Mouse (Mus musculus) hindbrain, embryonic 15.5 days (tissue): ENCODE data around the gene Lst1. TPM values are rescaled to one million over a fixed set of nuclear protein-coding genes. Genes with fewer than 3 reads are reported as not detected.

Experiments
- ATAC-seq: fragments of 200-750 bp; cut with Nextera tagmentation; 2 replicates; pipeline ENCODE4 v1.8.0; 2017; ENCODE audit warnings: low read depth, moderate number of reproducible peaks, moderate TSS enrichment; ENCODE audit not compliant: low FRiP score
- H3K27ac ChIP-seq: fragments of 300-500 bp; sonication (generic); replicated peaks from 2 replicates; pipeline ENCODE4 v1.5.1; 2015; ENCODE audit warnings: mild to moderate bottlenecking, inconsistent platforms
- H3K27me3 ChIP-seq: fragments of 300-500 bp; sonication (generic); 2 replicates; pipeline ENCODE4 v1.6.1; 2015; ENCODE audit warnings: control low read depth, inconsistent platforms
- H3K36me3 ChIP-seq: fragments of 300-500 bp; sonication (generic); 2 replicates; pipeline ENCODE4 v1.6.1; 2015; ENCODE audit warnings: control low read depth, inconsistent platforms
- H3K4me1 ChIP-seq: fragments of 300-500 bp; sonication (generic); replicated peaks from 2 replicates; pipeline ENCODE4 v1.6.1; 2015; ENCODE audit warnings: control low read depth, inconsistent platforms
- H3K4me2 ChIP-seq: fragments of 300-500 bp; sonication (generic); 2 replicates; pipeline ENCODE4 v1.6.1; 2015; ENCODE audit warnings: moderate library complexity, mild to moderate bottlenecking, inconsistent platforms
- H3K4me3 ChIP-seq: fragments of 300-500 bp; sonication (generic); 2 replicates; pipeline ENCODE4 v1.5.1; 2015; ENCODE audit warnings: mild to moderate bottlenecking, inconsistent platforms
- H3K9ac ChIP-seq: fragments of 300-500 bp; sonication (generic); 2 replicates; pipeline ENCODE4 v1.6.1; 2015; ENCODE audit warnings: inconsistent platforms
- H3K9me3 ChIP-seq: fragments of 300-500 bp; sonication (generic); 2 replicates; pipeline ENCODE4 v1.6.1; 2016; ENCODE audit warnings: control low read depth, inconsistent platforms
- WGBS: fragments of 180-500 bp; shearing (Covaris S2); methylation state at CpG from one replicate; pipeline ENCODE4 v1.1.7; 2015; 5-methylcytosine and 5-hydroxymethylcytosine counted together
- polyA plus RNA-seq: library from polyadenylated mRNA; unstranded; fragments of >200 nt; fragmentation: Nextera tagmentation; extraction: Ambion mirVana; gene quantifications from 2 replicates; pipeline ENCODE4 v1.2.1, GENCODE M21; 2015

Lst1 gene
- polyA plus RNA-seq, 1 experiment from 2014 or later: 5.6 TPM

- H3K27me3 ChIP-seq: no peaks in the 10 kb centered on the region
- no peak for ATAC-seq
- 77% methylated on average over 6 of the region's 6 CpGs for WGBS
- H3K4me3 ChIP-seq: no peak overlapping the region
- no peaks in the 10 kb centered on the region for H3K4me1 ChIP-seq
- H3K36me3 ChIP-seq: no peaks in the 10 kb centered on the region
- no peak overlapping the region for H3K27ac ChIP-seq
- no peaks in the 10 kb centered on the region for H3K9me3 ChIP-seq
- no peak overlapping the region for H3K4me2 ChIP-seq
- no peak overlapping the region for H3K9ac ChIP-seq
These were observed 12.9 kb downstream of the Lst1 start for GRCm38 (mm10) chr17:35175382-35175781.

DNA sequence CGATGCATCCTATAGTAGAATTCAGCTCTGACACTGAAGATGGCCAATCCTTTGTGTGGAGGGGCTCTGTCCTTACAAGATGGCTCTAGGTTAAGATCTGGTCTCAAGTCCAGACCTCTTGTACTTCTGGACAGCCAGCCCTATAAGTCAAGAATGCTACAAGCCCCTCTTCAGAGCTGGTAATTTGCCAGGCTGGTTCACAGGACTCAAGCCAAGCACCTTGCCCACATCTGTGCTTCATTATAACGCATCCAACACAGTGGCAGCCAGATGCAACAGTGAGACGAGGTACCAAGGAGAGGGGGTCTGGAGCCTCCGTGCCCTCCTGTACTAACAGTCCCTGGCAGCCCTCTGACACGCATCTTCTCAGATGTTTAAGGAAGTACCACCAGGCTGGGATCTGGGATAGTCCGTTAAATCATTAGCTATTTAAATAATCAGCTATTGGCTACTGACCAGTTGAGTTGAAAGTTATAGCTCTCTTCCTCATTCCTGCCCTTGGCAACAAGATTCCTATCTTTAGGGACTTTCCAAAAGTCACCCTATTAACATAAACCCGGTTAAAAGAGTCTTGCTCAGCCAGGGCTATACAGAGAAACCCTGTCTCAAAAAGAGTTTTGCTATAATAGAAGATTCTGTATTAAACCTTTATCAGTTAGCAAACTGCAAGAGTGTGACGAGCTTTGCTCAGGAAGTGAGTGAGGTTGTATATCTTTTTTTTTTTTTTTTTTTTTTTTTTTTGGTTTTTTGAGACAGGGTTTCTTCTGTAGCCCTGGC, 13.8 kb downstream of the Lst1 start:
- no peaks in the 10 kb centered on the region for H3K27me3 ChIP-seq
- no peak for ATAC-seq
- no peak overlapping the region for H3K9ac ChIP-seq
- no peak overlapping the region for H3K4me2 ChIP-seq
- WGBS: 77% methylated on average over 8 of the region's 8 CpGs
- H3K9me3 ChIP-seq: no peaks in the 10 kb centered on the region
- H3K36me3 ChIP-seq: no peaks in the 10 kb centered on the region
- H3K4me1 ChIP-seq: no peaks in the 10 kb centered on the region
- no peak overlapping the region for H3K27ac ChIP-seq
- no peak overlapping the region for H3K4me3 ChIP-seq

GRCm38 (mm10) chr17:35173329-35173728, 14.9 kb downstream of the Lst1 start:
- no peak overlapping the region for H3K9ac ChIP-seq
- H3K4me3 ChIP-seq: no peak overlapping the region
- no peaks in the 10 kb centered on the region for H3K27me3 ChIP-seq
- H3K4me2 ChIP-seq: no peak overlapping the region
- no peaks in the 10 kb centered on the region for H3K36me3 ChIP-seq
- H3K4me1 ChIP-seq: no peaks in the 10 kb centered on the region
- WGBS: 72% methylated on average over 3 of the region's 3 CpGs
- ATAC-seq: no peak
- 0 out of 2 replicates have a peak overlapping the region, but pooled peaks have one; percentile 11 for H3K27ac ChIP-seq
- H3K9me3 ChIP-seq: no peaks in the 10 kb centered on the region

DNA sequence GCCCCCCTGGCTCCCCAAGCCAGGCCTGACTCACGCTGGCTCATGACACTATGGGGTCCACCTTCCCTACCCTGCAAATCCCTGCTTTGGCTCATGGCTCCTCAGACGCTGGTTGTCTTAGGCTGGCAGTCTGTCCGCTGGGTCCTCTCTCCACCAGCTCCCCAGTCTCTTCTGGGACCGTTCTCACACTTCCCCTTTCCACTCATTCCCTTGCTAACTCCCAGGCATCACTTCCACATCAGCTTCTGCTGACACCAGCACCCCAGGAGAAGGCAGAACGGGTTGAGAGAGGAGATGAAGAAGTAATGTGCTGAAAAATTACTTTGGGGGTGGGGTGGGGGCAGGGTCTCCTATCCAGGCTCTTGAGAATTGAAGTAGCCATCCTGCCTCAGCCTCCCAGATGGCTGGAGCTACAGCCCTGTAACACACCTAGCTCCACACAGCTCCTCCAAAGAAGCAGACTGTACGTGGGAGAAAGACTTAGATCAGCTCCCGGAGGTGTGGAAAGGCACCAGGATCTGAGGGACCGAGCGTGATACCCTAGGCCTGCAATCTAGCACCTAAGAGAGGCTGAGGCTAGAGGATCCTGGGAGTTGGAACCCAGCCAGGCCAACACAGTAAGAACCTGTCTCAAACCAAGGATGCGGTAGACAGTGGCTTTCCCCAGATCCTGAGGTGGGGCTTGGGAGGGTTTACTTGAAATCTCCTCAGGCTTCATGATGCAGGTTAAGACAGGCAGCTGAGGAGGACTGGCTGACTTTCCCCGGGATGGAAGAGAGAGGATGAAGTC, 15.6 kb downstream of the Lst1 start:
- H3K9ac ChIP-seq: no peak overlapping the region
- no peaks in the 10 kb centered on the region for H3K9me3 ChIP-seq
- 0 out of 2 replicates have a peak overlapping the region, but pooled peaks have one; percentile 11 for H3K27ac ChIP-seq
- H3K4me3 ChIP-seq: no peak overlapping the region
- H3K27me3 ChIP-seq: no peaks in the 10 kb centered on the region
- H3K4me2 ChIP-seq: no peak overlapping the region
- H3K4me1 ChIP-seq: no peaks in the 10 kb centered on the region
- no peaks in the 10 kb centered on the region for H3K36me3 ChIP-seq
- 79% methylated on average over 11 of the region's 11 CpGs for WGBS
- no peak for ATAC-seq

- H3K9me3 ChIP-seq: no peaks in the 10 kb centered on the region
- no peak overlapping the region for H3K4me2 ChIP-seq
- ATAC-seq: no peak
- H3K4me1 ChIP-seq: peaks cover 15% of the 10 kb centered on the region
- WGBS: 26% methylated on average over 4 of the region's 4 CpGs
- no peak overlapping the region for H3K9ac ChIP-seq
- no peaks in the 10 kb centered on the region for H3K36me3 ChIP-seq
- no peak overlapping the region for H3K27ac ChIP-seq
- H3K4me3 ChIP-seq: no peak overlapping the region
- no peaks in the 10 kb centered on the region for H3K27me3 ChIP-seq
These were observed 19.6 kb downstream of the Lst1 start for GRCm38 (mm10) chr17:35168541-35169207.

DNA sequence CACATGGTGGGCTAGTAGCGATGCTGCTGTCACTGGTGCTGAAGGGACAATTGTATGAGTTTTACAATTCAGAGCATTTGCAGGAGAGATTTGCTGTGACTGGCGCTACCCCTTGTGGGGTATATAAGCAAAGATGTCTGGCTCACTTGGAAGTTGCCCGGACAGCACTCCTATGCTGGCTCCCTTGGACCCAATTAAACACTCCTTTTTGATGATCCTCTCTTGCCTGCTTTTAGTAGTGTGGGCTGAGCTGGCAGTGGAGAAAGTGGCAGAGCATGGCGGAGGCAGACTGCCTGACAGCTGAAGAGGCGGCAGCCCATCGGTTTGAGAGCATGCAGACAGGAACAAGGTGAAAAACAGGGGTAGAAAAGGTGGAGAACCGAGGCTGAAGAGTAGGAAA, 20.4 kb downstream of the Lst1 start:
- 87% methylated on average over 7 of the region's 7 CpGs for WGBS
- H3K27ac ChIP-seq: no peak overlapping the region
- no peak for ATAC-seq

DNA sequence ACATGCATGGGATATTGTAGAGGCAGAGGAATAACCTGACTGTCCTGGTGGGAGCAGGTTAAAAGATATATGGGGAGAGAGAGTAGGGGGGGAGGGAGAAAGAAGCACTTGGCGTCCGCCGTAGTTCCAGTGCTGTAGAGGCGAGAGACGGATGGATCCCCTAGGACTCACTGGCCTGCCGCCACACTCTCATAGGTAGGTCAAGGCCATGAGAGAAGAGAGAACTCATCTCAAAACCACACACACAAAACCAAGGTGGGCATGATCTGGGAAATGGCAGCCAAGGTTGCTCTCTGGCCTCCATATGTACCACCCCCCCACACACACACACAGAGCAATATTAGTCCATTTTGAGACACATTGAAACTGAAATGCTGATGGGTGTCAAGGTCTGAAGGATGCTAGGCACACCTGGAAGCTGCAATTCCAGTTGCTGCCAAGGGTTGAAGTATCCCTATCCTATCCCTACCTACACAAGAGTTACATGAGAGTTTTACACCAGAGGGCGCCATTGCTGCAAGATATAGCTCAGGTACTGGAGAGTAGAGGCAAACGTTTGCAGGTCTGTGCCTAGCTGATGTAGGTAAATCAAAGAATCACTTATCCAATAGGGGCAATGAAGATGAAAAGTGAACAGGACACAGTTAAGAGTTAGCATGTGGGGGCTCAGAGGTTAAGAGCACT, 21.7 kb downstream of the Lst1 start:
- 58% methylated on average over 8 of the region's 8 CpGs for WGBS
- Histone ChIP-seq H3K4me3 (peak overlapping the region; percentile 96; the same call in 1 of the 2 replicates), H3K27me3 (no peaks in the 10 kb centered on the region), H3K4me1 (peaks cover 35% of the 10 kb centered on the region), H3K36me3 (peaks cover 7% of the 10 kb centered on the region), H3K4me2 (peak overlapping the region; percentile 95), H3K9me3 (no peaks in the 10 kb centered on the region), H3K9ac (peak overlapping the region; percentile 44; the same call in 1 of the 2 replicates), H3K27ac (peak overlapping the region; percentile 99)
- ATAC-seq: no peak

More for the DNA sequence above, 20.4 kb downstream of the Lst1 start:
- peaks cover 22% of the 10 kb centered on the region for H3K4me1 ChIP-seq
- no peak overlapping the region for H3K4me2 ChIP-seq
- H3K4me3 ChIP-seq: no peak overlapping the region
- H3K9ac ChIP-seq: no peak overlapping the region
- no peaks in the 10 kb centered on the region for H3K27me3 ChIP-seq
- no peaks in the 10 kb centered on the region for H3K36me3 ChIP-seq
- H3K9me3 ChIP-seq: no peaks in the 10 kb centered on the region

DNA sequence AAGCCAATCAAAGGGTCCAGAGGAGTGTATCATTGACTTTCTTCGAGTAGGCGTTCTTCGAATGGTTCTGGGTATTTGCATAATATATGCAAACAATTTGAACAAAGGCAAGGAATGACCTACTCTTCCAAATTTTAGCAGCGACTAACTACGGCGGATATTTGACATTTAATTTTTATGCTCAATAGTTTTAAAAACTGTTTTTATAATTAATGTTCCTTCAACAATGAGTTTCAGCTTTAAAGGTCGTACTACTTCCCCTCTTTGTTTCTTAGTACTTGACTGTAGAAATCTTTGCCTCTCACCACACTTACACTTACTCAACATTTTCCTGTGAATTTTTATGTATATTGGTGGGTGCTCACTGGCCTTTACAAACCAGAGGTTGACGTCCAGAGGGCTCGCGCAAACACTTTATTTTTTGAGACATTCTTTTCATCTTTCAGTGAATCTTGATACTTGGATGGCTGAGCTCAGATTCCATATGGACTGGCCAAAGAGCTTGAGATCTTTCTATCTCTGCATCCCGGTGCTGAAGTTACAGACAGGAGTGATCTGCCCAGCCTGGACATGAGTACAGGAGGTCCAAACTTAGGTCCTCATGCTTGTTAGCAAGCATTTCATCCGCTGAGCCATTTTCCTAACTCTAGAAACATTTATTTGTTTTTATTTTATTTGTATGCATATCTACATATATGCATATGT, 22.6 kb downstream of the Lst1 start:
- H3K9me3 ChIP-seq: no peaks in the 10 kb centered on the region
- peak overlapping the region; percentile 99 for H3K27ac ChIP-seq
- peaks cover 16% of the 10 kb centered on the region for H3K36me3 ChIP-seq
- H3K4me2 ChIP-seq: peak overlapping the region; percentile 95
- WGBS: 24% methylated on average over 12 of the region's 12 CpGs
- H3K4me1 ChIP-seq: peaks cover 39% of the 10 kb centered on the region
- no peaks in the 10 kb centered on the region for H3K27me3 ChIP-seq
- ATAC-seq: no peak
- H3K4me3 ChIP-seq: peak overlapping the region; percentile 96
- peak overlapping the region; percentile 44 for H3K9ac ChIP-seq

GRCm38 (mm10) chr17:35164568-35165450, 23.4 kb downstream of the Lst1 start, which contains the start of gene Prrc2a:
Gene Prrc2a (minus strand): TSS chr17:35164897.
- Histone ChIP-seq H3K4me3 (peak within 1 kb of the TSS; percentile 96), H3K36me3 (peaks cover 24% of the 10 kb centered on the region), H3K4me2 (peak within 1 kb of the TSS; percentile 95), H3K27me3 (no peaks in the 10 kb centered on the region), H3K9me3 (no peaks in the 10 kb centered on the region), H3K27ac (peak within 1 kb of the TSS; percentile 99), H3K4me1 (peaks cover 39% of the 10 kb centered on the region), H3K9ac (peak within 1 kb of the TSS; percentile 100)
- WGBS: under 1% methylated on average over 81 of the region's 89 CpGs
- ATAC-seq: peak; percentile 95

GRCm38 (mm10) chr17:35164218-35164567, 24.0 kb downstream of the Lst1 start:
- Histone ChIP-seq H3K9me3 (no peaks in the 10 kb centered on the region), H3K4me3 (peak overlapping the region; percentile 96), H3K36me3 (peaks cover 30% of the 10 kb centered on the region), H3K4me2 (peak overlapping the region; percentile 95), H3K9ac (peak overlapping the region; percentile 100), H3K27ac (peak overlapping the region; percentile 99), H3K4me1 (peaks cover 39% of the 10 kb centered on the region), H3K27me3 (no peaks in the 10 kb centered on the region)
- ATAC-seq: no peak
- under 1% methylated on average over 24 of the region's 28 CpGs for WGBS
